Mouse (Mus musculus) thymus, postnatal 0 days (tissue): ENCODE measurements around the gene 3110009E18Rik. TPM values are rescaled to one million over a fixed set of nuclear protein-coding genes. Genes with fewer than 3 reads are reported as not detected.

Experiments used
- DNase-seq: peaks from one replicate; pipeline ENCODE4 v3.0.0-alpha.2; 2015; ENCODE audit warnings: low spot score
- polyA plus RNA-seq: library from polyadenylated mRNA; unstranded; fragments of >200 nt; fragmentation: Nextera tagmentation; extraction: Ambion mirVana; gene quantifications from 2 replicates; pipeline ENCODE4 v1.2.1, GENCODE M21; 2015

Gene 3110009E18Rik
- polyA plus RNA-seq, 1 experiment from 2014 or later: 56.4 TPM

GRCm38 (mm10) chr1:120190946-120191345 is 70.0 kb downstream of the 3110009E18Rik start:
- no peak for DNase-seq

DNA sequence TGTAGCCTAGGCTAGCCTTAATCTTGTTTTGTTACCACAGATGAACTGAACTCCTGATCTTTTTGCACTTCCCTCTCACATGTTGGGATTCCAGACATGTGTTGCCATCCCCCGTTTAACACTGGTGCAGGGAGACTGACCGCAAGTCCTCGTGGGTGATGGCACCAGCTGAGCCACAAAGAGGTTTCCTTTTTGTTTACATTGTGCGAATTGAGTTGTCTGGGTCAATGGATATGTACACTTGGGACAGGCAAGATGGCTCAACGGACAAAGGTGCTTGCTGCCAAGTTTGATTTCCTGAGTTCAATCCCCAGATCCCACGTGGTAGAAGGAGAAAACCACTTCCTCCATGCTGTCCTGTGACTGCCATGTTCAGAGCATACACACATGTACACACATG is 71.3 kb downstream of the 3110009E18Rik start:
- no peak for DNase-seq

DNA sequence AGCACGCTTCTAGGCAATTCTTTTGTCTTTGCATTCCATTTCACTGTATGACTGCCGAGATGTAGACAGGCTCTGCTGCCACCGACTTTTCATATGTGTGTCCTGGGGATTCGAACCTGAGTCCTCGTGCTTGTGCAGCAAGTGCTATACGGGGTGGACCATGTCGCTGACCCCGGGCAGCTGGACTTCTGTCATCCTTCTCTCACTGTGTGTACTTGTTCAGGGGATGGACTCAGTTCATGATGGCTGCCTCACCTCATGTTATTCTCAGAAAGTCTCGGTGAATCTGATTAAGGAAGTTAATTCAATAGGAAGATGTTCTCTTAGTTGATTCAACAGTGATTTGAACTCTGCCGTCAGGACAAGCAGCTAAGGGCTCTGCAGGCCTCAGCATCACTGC is 72.6 kb downstream of the 3110009E18Rik start:
- no peak for DNase-seq

DNA sequence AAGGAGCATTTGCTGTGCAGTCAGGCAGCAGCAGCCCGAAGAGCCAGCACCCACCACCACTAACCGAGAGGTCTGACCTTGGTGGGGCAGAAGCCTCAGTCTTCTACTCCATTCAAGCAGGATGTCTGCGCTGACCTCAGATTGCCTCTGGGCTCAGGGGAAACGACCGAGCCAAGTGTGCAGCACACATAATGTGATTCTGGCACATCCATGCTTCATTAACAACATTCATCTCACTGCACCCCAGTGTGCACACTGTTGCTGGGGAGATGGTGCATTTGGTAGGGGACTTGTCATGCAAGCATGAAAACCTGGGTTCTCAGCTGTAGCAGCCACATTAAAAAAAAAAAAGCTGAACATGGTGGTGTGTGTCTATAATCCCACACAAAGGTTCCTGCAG is 75.0 kb downstream of the 3110009E18Rik start:
- DNase-seq: no peak

GRCm38 (mm10) chr1:120196724-120197123 is 75.7 kb downstream of the 3110009E18Rik start:
- DNase-seq: no peak

- peak; percentile 73 for DNase-seq
Observed at GRCm38 (mm10) chr1:120197189-120197588, 76.2 kb downstream of the 3110009E18Rik start.

DNA sequence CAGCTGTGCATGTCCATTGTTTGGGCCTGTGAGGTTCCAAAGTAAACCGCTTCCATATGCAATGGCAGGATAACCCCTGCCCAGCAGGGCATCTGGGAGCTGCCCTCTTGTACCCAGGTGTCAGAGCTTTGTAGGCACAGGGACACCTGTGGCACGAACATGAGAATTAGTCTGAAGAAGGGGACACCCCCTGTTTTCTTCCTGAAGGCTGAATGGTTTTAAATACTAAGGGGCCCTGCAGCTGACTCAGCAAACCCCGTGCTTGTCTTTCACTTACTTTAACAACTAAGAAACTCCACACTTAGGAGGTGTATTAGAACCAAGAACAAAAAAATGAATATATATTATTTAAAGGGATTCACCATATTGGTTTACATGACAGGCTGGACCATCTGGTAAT is 77.2 kb downstream of the 3110009E18Rik start:
- DNase-seq: no peak

DNA sequence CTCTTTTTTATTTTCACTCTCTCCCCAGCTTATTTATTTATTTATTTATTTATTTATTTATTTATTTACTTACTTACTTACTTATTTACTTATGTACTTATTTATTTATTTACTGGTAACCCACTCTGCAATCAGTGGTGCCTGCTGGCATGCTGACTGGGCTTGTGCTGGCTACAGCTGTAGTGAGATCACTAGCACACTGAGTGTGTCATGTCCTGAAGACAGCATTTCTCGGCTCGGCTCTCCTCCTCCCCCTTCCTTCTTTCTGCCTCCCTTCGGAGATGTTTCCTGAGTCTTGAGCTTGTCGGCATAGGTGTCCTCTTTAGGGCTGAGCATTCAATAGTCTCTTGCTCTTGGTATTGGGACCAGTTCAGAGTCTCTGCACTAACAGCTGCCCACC is 78.0 kb downstream of the 3110009E18Rik start:
- no peak for DNase-seq

DNA sequence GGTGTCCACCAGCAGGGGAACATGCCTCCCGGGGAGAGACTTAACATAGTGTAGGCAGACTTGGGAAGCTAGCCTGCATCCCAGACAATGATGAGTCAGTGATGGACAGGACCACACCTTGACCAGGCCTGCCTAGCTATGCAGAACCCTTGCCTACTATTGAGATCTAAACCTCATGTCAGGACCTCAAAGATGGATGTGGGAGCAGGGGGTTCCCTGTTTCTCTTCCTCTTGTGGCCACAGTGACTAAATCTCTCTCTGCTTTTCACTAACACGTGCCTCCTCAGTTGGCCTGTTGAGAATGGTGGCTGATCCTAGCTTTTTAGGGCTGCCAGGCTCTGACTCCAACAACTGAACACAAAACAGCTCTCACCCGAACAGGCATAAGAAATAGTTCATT is 81.6 kb downstream of the 3110009E18Rik start:
- DNase-seq: no peak

GRCm38 (mm10) chr1:120203836-120204235 is 82.8 kb downstream of the 3110009E18Rik start:
- DNase-seq: no peak

- DNase-seq: no peak
Observed at GRCm38 (mm10) chr1:120204834-120205233, 83.8 kb downstream of the 3110009E18Rik start.

DNA sequence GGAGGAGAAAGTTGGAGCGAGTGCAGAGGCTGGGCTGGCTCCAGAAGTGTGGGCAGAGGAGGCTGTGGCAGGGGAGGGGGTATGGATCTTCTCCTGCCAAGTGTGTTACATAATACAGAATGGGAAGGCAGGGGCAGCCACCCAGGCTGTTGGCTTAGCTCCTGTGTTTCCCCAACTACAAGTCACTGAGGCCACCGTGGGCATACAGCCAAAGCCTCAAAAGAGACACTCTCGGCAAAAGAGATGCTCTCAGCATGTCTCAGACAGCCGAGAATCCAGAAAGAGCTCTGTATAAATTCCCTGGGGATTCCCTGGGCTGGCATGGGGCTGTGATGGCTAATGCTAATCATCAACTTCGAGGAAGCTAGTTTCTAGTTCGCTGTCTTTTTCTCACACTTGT is 86.6 kb downstream of the 3110009E18Rik start:
- no peak for DNase-seq

GRCm38 (mm10) chr1:120208502-120209230 is 87.7 kb downstream of the 3110009E18Rik start:
- no peak for DNase-seq

GRCm38 (mm10) chr1:120220841-120221240 is 99.9 kb downstream of the 3110009E18Rik start:
- DNase-seq: no peak

GRCm38 (mm10) chr1:120221285-120221684 is 100.3 kb downstream of the 3110009E18Rik start:
- DNase-seq: no peak

DNA sequence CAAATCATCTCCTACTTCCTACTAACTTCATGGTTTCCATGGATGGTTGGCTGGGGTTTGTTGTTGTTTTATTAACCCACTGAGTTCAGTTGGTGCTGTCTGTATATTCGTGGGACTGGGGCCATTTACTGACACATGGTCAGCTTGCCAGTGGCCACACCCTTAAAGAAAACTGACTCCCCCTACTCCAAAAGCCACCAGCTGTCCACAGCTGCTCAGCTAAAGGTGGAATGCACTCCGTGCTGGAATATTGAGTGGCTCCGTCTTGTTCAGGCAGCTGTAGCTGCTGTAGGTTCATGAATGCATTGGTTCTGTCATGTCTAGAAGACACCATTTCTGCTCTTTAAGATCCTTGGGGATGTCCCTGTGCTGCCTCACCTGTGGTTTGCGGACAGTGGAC is 102.6 kb downstream of the 3110009E18Rik start:
- DNase-seq: no peak

DNA sequence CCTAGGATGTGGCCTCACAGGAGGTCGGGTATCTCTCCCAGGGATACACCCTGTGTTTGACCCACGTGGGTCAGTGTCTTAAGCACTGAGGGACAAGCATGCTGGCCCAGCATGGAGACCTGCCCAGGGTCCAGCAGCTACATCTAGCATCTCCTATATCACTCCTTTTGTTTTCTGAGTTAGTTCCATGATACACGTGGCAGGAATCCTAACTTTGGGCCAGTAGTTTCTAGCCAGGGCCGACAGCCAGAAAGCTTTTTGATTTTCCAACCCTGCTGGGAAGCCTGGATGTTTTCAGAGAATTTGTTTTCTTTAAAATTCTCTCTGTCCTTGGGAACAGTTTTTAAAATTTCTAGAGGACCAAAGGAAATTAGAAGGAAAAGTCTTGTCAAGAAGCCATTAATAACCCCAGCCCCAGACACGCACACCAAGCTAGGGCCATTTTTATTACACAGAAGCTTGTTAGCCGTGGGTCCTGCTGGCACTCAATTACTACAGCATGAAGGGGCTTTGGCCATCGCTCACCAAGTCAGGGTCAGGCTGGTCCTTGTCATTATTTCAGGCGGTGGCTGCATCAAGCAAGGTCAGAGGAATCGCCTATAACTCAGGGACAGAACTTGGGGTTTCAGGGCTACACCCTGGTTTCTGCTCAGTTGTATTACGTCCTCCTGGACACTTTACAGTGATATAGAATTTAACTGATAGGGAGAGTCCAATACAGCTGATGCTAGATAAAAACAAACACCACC is 108.9 kb downstream of the 3110009E18Rik start:
- no peak for DNase-seq

GRCm38 (mm10) chr1:120231334-120231733 is 110.3 kb downstream of the 3110009E18Rik start:
- no peak for DNase-seq

- no peak for DNase-seq
Observed at GRCm38 (mm10) chr1:120232170-120232569, 111.2 kb downstream of the 3110009E18Rik start.

DNA sequence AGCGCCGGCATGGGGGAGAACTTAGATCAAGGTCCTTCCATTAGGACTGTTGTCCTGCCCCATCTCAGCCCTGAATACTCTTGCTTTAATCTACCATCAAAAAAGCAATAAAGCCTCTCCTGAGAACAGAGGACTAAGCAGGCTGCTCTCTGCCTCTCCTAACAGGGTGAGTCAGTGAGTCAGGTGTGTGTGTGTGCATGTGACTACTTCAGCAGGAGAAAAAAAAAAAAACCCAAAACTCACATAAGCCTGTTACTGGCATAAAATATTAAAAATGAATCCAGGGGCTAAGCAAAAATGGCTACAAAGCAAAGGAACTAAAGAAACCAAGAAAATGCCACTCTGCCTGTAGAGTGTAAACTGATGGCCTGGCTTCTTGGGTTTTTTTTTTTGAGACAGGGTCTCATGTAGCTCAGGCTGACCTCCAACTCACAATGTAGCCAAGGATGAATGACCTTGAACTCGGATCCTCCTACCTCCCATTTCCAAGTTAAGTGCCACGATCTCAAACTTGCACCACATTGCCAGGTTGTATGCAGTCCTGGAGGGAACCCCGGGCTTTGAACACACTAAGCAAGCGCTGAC is 114.7 kb downstream of the 3110009E18Rik start:
- DNase-seq: no peak

GRCm38 (mm10) chr1:120236424-120236823 is 115.4 kb downstream of the 3110009E18Rik start:
- no peak for DNase-seq

DNA sequence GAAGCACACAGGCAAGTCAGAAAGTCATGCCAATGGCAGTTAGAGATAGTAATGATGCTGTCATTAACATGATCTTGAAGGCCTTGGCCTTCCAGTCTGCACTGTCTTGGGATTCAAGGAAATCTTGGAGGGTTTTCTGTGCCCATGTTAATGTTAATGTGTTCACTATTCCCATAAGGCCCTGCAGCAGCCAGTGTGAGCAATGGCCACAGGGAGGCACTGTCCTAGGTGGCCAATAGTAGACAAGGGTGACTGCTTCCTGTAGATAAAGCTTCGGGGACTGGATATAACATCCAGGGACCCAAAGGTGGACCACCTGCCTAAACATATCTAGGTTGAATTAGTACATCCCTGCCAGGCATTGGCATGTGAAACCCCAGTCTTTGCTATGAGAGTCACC is 116.1 kb downstream of the 3110009E18Rik start:
- no peak for DNase-seq
